Mouse (Mus musculus) myocyte (in vitro differentiated cells): ENCODE results near the gene Itpr1. TPM values are rescaled to one million over a fixed set of nuclear protein-coding genes. Genes with fewer than 3 reads are reported as not detected.

Experiments used
- H3K27me3 ChIP-seq: one replicate; pipeline ENCODE4 v1.6.1; 2011; ENCODE audit not compliant: control insufficient read depth, insufficient read depth, insufficient read length
- H3K36me3 ChIP-seq: one replicate; pipeline ENCODE4 v1.6.1; 2011; ENCODE audit not compliant: control insufficient read depth, insufficient read depth
- H3K4me2 ChIP-seq: one replicate; pipeline ENCODE4 v1.6.1; 2011; ENCODE audit warnings: low read depth, control low read depth
- H3K4me3 ChIP-seq: one replicate; pipeline ENCODE4 v1.5.1; 2011; ENCODE audit warnings: mild to moderate bottlenecking, control low read depth, moderate library complexity
- H3K79me2 ChIP-seq: one replicate; pipeline ENCODE4 v1.6.1; 2011; ENCODE audit not compliant: control insufficient read depth, insufficient read depth
- H3ac ChIP-seq: one replicate; pipeline ENCODE4 v1.6.1; 2011; ENCODE audit not compliant: control insufficient read depth, insufficient read length
- CEBPB ChIP-seq: IDR thresholded peaks from 2 replicates; pipeline ENCODE4 v1.6.1; 2011; ENCODE audit warnings: mild to moderate bottlenecking, moderate library complexity; ENCODE audit not compliant: poor library complexity, insufficient read depth, severe bottlenecking
- E2F4 ChIP-seq: IDR thresholded peaks from one replicate; pipeline ENCODE4 v1.6.1; 2011; ENCODE audit warnings: mild to moderate bottlenecking, control low read depth, moderate library complexity; ENCODE audit not compliant: insufficient read depth
- MAX ChIP-seq: IDR thresholded peaks from one replicate; pipeline ENCODE4 v1.6.1; 2011; ENCODE audit warnings: low read depth, mild to moderate bottlenecking, control low read depth
- MYOD1 ChIP-seq, 3 experiments: IDR thresholded peaks; one replicate each; pipeline ENCODE4 v1.6.1; 2011; ENCODE audit warnings: control low read depth in 2 of 3, low read depth in 2 of 3, mild to moderate bottlenecking in 2 of 3, moderate library complexity in 1 of 3; ENCODE audit not compliant: insufficient read length in 2 of 3, control insufficient read depth in 1 of 3
- MYOG ChIP-seq, 3 experiments: IDR thresholded peaks; one replicate each; pipeline ENCODE4 v1.6.1; 2011; ENCODE audit warnings: control low read depth in 2 of 3, low read depth in 2 of 3, mild to moderate bottlenecking in 2 of 3; ENCODE audit not compliant: insufficient read length in 2 of 3, control insufficient read depth in 1 of 3, insufficient read depth in 1 of 3
- POLR2A ChIP-seq: IDR thresholded peaks from one replicate; pipeline ENCODE4 v1.6.1; 2011; ENCODE audit warnings: low read depth, mild to moderate bottlenecking, control low read depth, moderate library complexity; ENCODE audit not compliant: insufficient read length
- POLR2AphosphoS2 ChIP-seq: IDR thresholded peaks from one replicate; pipeline ENCODE4 v1.6.1; 2011; ENCODE audit warnings: low read depth, control low read depth; ENCODE audit not compliant: insufficient read length
- REST ChIP-seq: IDR thresholded peaks from one replicate; pipeline ENCODE4 v1.6.1; 2011; ENCODE audit warnings: mild to moderate bottlenecking, control low read depth, moderate library complexity; ENCODE audit not compliant: insufficient read depth, insufficient read length
- SRF ChIP-seq: IDR thresholded peaks from one replicate; pipeline ENCODE4 v1.6.1; 2011; ENCODE audit warnings: low read depth; ENCODE audit not compliant: control insufficient read depth, insufficient read length
- TCF12 ChIP-seq: IDR thresholded peaks from one replicate; pipeline ENCODE4 v1.6.1; 2011; ENCODE audit warnings: mild to moderate bottlenecking, control low read depth; ENCODE audit not compliant: poor library complexity, insufficient read depth, severe bottlenecking
- TCF3 ChIP-seq: IDR thresholded peaks from one replicate; pipeline ENCODE4 v1.6.1; 2011; ENCODE audit warnings: low read depth, control low read depth; ENCODE audit not compliant: insufficient read length
- USF1 ChIP-seq: IDR thresholded peaks from one replicate; pipeline ENCODE4 v1.6.1; 2011; ENCODE audit warnings: low read depth, mild to moderate bottlenecking, control low read depth, moderate library complexity
- polyA plus RNA-seq: library from polyadenylated mRNA; unstranded; fragments of >200 nt; fragmentation: generic; extraction: Trizol; gene quantifications from one replicate; pipeline ENCODE4 v1.2.1, GENCODE M21; 2012; ENCODE audit warnings: missing spikeins

Itpr1 gene
- polyA plus RNA-seq, 1 experiment, result 3.1 TPM

DNA sequence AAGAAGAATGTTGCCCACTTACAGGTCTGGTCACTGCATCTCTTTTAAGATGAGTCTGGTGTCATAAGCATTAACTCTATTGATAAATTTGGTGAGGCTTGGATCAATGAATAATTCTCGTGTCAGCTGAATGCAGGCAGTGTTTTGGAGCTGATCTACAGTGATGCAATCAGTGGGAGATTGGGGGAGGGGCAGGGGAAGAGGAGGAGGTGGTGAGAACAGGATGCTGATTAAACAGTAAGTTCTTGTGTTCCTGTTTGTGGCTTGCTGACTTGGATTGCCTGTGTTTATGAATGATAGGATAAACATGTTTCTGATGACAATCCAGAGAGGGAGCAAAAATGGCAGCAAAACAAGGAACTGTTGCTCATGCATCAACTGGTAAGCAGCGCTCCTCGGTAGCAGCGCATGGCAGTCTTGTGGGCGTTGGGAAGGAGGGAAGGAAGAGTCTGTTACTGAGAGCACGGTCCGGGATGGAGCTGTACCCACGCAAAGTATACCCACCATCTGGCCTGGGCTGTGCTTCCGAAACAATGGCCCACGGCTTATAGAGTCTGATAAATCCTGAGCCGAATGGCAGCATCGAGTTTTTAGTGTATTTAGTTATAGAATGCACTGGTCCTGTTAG lies 64.1 kb downstream of the Itpr1 start:
- no peak overlapping the region for H3K4me2 ChIP-seq
- no peaks in the 10 kb centered on the region for H3K27me3 ChIP-seq
- no peak overlapping the region for H3K4me3 ChIP-seq
- no peak for TF ChIP-seq SRF
- no peak for TF ChIP-seq POLR2A
- no peaks in the 10 kb centered on the region for H3K79me2 ChIP-seq
- no peak overlapping the region for H3ac ChIP-seq
- H3K36me3 ChIP-seq, result no peaks in the 10 kb centered on the region

DNA sequence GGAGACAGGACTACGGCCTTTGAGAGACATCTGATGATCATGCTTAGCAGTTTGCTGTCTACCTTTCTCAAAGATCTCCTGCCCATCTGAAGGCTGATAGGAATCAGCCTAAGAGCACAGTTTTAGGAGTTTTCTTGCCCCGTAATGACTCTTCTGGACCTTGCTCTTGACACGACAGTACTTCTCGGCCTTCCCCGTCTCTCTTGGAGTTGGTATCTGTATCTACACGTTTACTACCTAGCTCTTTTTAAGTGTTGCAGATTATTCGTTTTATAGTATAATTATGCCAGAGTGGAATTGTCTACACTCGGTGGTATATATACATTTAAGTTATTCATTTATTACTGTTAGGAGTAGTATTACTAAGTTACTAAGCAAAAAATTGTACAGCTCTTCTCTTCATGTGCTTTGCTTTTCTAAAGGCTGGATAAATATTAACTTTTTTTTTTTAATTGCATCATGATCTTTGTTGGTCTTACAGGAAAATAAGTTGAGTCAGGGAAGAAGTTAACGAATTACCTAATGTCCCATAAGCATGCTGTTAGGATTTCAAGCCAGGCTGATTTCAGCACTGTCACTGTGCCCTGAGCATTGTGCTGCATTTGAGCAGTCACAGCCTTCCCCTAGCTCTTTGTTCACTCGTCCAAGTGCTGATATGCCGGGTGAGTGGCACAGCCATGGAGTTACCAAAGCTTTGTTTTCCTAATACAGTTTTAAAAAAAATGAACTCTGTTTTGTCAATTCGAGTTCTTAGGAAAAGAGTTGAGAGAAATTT lies 64.9 kb downstream of the Itpr1 start:
- Histone ChIP-seq H3K79me2 (no peaks in the 10 kb centered on the region), H3K4me3 (no peak overlapping the region), H3K36me3 (no peaks in the 10 kb centered on the region), H3K4me2 (no peak overlapping the region), H3K27me3 (no peaks in the 10 kb centered on the region), H3ac (no peak overlapping the region)
- TF ChIP-seq TCF3 (no peak), MYOG (IDR thresholded peaks at IDR 0.05; ENCODE audit: control insufficient read depth in 1 of 3, insufficient read depth in 1 of 3, insufficient read length in 2 of 3, low read depth in 2 of 3) (no peak), POLR2AphosphoS2 (no peak), POLR2A (no peak), REST (no peak), TCF12 (no peak), CEBPB (no peak), MYOD1 (IDR thresholded peaks at IDR 0.05; ENCODE audit: control insufficient read depth in 1 of 3, insufficient read length in 2 of 3, low read depth in 2 of 3) (no peak), MAX (no peak), USF1 (no peak), SRF (no peak), E2F4 (no peak)

DNA sequence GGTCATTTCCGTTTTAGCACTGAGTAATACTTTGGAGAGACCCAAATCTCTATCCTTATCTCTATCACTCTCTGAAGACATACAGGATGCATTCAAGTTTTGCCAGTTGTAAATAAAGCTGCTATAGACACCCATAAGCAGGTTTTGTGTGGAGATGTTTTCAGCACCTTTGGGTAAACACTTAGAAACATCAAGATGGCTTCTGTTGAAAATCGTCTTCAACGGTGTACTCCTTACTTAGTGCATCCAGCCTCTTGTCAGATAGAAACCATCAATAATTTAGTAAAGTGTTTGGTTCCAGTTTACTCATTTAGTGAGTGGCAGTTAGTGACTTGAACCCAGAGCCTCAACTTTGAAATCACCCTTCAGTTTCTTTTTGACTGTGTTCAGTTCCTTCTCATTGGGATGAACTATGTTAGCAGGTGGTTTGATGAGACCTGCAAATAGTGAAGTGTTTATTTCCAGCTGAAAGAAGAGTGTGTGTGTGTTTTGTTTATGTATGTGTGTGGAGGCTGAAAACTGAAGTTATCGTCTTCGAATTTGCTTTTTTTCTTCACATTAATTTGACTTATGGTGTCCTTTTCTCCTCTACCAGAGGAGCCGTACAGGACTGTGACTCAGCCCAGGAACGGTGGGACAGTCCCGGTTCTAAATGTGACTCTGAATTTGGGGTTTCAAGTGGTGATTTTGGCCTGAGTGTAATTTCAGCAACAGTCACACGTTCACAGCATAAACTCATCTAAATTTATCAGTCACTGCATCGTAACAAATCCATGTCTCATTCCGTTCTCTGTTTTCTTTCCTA lies 66.1 kb downstream of the Itpr1 start:
- no peak for TF ChIP-seq POLR2AphosphoS2
- TF ChIP-seq MYOG (IDR thresholded peaks at IDR 0.05; ENCODE audit: control insufficient read depth in 1 of 3, insufficient read depth in 1 of 3, insufficient read length in 2 of 3, low read depth in 2 of 3), result no peak
- no peak for TF ChIP-seq REST
- no peak for TF ChIP-seq TCF12
- no peak for TF ChIP-seq CEBPB
- no peak for TF ChIP-seq E2F4
- TF ChIP-seq TCF3, result no peak
- no peak for TF ChIP-seq POLR2A
- H3K4me2 ChIP-seq, result no peak overlapping the region
- H3K79me2 ChIP-seq, result no peaks in the 10 kb centered on the region

DNA sequence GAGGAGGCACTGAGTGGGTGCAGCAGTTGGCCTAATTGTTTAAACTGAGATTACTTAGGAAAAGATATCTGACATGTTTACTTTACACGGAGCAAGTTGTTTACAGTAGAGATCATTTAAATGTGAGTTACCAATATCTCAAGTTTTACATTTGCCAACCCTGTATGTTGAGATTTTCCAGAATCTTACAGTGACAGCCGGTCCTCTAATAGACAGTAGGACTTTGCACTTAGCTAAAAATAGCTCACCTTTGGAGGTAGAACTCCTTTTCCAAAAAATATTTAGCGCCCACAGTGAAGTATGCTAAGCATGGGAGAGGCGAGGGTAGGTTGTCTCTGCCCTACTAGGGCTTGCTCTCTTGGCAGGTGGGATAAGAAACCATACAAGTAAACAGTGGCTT lies 69.2 kb downstream of the Itpr1 start:
- TF ChIP-seq REST (no peak), USF1 (no peak), MYOG (IDR thresholded peaks at IDR 0.05; ENCODE audit: control insufficient read depth in 1 of 3, insufficient read depth in 1 of 3, insufficient read length in 2 of 3, low read depth in 2 of 3) (no peak), MYOD1 (IDR thresholded peaks at IDR 0.05; ENCODE audit: control insufficient read depth in 1 of 3, insufficient read length in 2 of 3, low read depth in 2 of 3) (no peak), E2F4 (no peak), CEBPB (no peak), POLR2A (no peak)
- H3K27me3 ChIP-seq, result no peaks in the 10 kb centered on the region
- no peak overlapping the region for H3K4me2 ChIP-seq
- H3K36me3 ChIP-seq, result no peaks in the 10 kb centered on the region
- no peaks in the 10 kb centered on the region for H3K79me2 ChIP-seq
- no peak overlapping the region for H3K4me3 ChIP-seq
- H3ac ChIP-seq, result no peak overlapping the region

More for the DNA sequence above, 66.1 kb downstream of the Itpr1 start:
- Histone ChIP-seq H3K36me3 (no peaks in the 10 kb centered on the region), H3ac (no peak overlapping the region), H3K27me3 (no peaks in the 10 kb centered on the region), H3K4me3 (no peak overlapping the region)

DNA sequence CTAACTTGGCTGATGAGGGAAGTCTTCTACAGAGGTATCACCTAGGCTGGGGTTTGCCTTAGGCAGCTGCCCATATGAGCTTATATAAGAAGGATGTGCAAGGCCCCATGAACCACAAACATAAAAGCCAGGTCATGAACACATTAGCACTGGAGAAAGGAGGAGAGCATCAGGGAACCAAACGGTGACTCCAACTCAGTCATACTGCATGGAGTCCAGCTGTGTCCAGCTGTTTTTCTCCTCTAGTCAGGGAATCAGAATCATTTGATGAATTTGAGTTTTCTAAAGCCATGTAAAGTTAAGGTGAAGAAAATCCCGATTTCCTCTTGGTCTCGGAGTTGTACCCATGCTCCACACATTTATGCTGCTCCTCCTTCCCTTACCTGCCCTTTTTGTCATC lies 69.7 kb downstream of the Itpr1 start:
- Histone ChIP-seq H3K36me3 (no peaks in the 10 kb centered on the region), H3K79me2 (no peaks in the 10 kb centered on the region), H3ac (no peak overlapping the region), H3K4me3 (no peak overlapping the region), H3K4me2 (no peak overlapping the region), H3K27me3 (no peaks in the 10 kb centered on the region)
- no peak for TF ChIP-seq TCF3
- no peak for TF ChIP-seq TCF12
